Comparison of ENCODE assay signal across 7 mouse cellular contexts in the genomic region with DNA sequence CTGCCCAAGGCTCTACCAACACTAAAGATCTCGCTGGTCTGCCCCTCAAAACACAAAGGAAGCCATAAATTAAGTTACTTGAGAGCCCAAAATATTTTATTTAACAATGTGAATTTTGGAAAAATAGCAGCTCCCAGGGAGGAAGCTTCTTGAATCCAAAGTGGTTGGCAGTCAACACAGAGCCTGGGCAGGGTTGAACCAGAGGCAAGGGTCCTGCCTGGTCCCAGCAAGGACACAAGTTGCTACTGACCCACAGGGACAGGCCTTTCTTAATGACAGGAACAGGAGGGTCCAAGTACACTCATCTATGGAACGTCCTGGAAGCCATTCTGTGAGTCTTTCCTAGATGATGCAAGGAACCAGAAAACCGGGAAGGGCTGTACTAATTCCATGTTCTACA. TPM values are rescaled to one million over a fixed set of nuclear protein-coding genes. Genes with fewer than 3 reads are reported as not detected.
A peak's percentile ranks its signal among the peaks of the same experiment; 100 is the strongest.
DNase-seq lines count a peak whose midpoint lies in the region; ATAC-seq and TF ChIP-seq lines count a peak whose summit lies in the region.

No protein-coding gene starts in this region.

- 0 out of 2 replicates have a peak overlapping the region, but pooled peaks have one; percentile 68 for H3K27ac ChIP-seq in lung, embryonic 15.5 days
- H3K27ac ChIP-seq in forebrain, embryonic 13.5 days = no peak overlapping the region
- H3K27ac ChIP-seq in limb, embryonic 14.5 days (replicated peaks; ENCODE audit: low read depth, low read length) = no peak overlapping the region
- H3K27ac ChIP-seq in stomach, embryonic 15.5 days = no peak overlapping the region

- no peaks in the 10 kb centered on the region for H3K9me3 ChIP-seq in lung, embryonic 15.5 days
- H3K9me3 ChIP-seq in forebrain, embryonic 13.5 days (replicated peaks) = no peaks in the 10 kb centered on the region
- H3K9me3 ChIP-seq in limb, embryonic 14.5 days (ENCODE audit: control insufficient read depth, low read length) = no peaks in the 10 kb centered on the region
- no peaks in the 10 kb centered on the region for H3K9me3 ChIP-seq in stomach, embryonic 15.5 days

- H3K4me2 ChIP-seq in lung, embryonic 15.5 days = peak overlapping the region; percentile 79; the same call in 1 of the 2 replicates
- H3K4me2 ChIP-seq in forebrain, embryonic 13.5 days = peak overlapping the region; percentile 91
- H3K4me2 ChIP-seq in limb, embryonic 14.5 days (replicated peaks; ENCODE audit: low read depth, low read length, severe bottlenecking) = no peak overlapping the region
- H3K4me2 ChIP-seq in stomach, embryonic 15.5 days = peak overlapping the region; percentile 35; the same call in 1 of the 2 replicates

- DNase-seq in lung, adult 18-20 months = no peak
- DNase-seq in limb, embryonic 14.5 days (ENCODE audit: low spot score) = no peak
- no peak for DNase-seq in urinary bladder, postnatal 14 days (ENCODE audit: low spot score)

- no peak for ATAC-seq in lung, embryonic 15.5 days (ENCODE audit: borderline replicate concordance, extremely low read depth, low FRiP score, low TSS enrichment)
- ATAC-seq in forebrain, embryonic 13.5 days = peak; percentile 25; the same call in 1 of the 2 replicates
- no peak for ATAC-seq in limb, embryonic 14.5 days (ENCODE audit: low FRiP score, low read depth)
- ATAC-seq in stomach, embryonic 15.5 days (ENCODE audit: insufficient read depth, low FRiP score, low read depth) = no peak
- no peak for ATAC-seq in megakaryocyte progenitor cell, adult 5-6 weeks (replicated peaks; ENCODE audit: poor library complexity)

- H3K4me3 ChIP-seq in lung, embryonic 15.5 days = peak overlapping the region; percentile 66
- H3K4me3 ChIP-seq in forebrain, embryonic 13.5 days = peak overlapping the region; percentile 93
- peak overlapping the region; percentile 94 for H3K4me3 ChIP-seq in limb, embryonic 14.5 days (replicated peaks; ENCODE audit: low read length)
- H3K4me3 ChIP-seq in stomach, embryonic 15.5 days (replicated peaks) = peak overlapping the region; percentile 96; the same call in 1 of the 2 replicates

- no peaks in the 10 kb centered on the region for H3K27me3 ChIP-seq in lung, embryonic 15.5 days
- H3K27me3 ChIP-seq in forebrain, embryonic 13.5 days = no peaks in the 10 kb centered on the region
- H3K27me3 ChIP-seq in limb, embryonic 14.5 days (ENCODE audit: control insufficient read depth, insufficient read depth, low read length) = no peaks in the 10 kb centered on the region
- H3K27me3 ChIP-seq in stomach, embryonic 15.5 days (replicated peaks) = no peaks in the 10 kb centered on the region

- H3K4me1 ChIP-seq in lung, embryonic 15.5 days = peaks cover 31% of the 10 kb centered on the region
- peaks cover 41% of the 10 kb centered on the region for H3K4me1 ChIP-seq in forebrain, embryonic 13.5 days
- peaks cover 22% of the 10 kb centered on the region for H3K4me1 ChIP-seq in limb, embryonic 14.5 days (ENCODE audit: control insufficient read depth, insufficient read depth, low read length)
- peaks cover 37% of the 10 kb centered on the region for H3K4me1 ChIP-seq in stomach, embryonic 15.5 days

- 56% methylated on average over 3 of the region's 3 CpGs for WGBS in lung, embryonic 15.5 days
- WGBS in forebrain, embryonic 13.5 days = 62% methylated on average over 3 of the region's 3 CpGs
- WGBS in limb, embryonic 14.5 days = 63% methylated on average over 3 of the region's 3 CpGs
- 54% methylated on average over 3 of the region's 3 CpGs for WGBS in stomach, embryonic 15.5 days

- TF ChIP-seq POLR2A in limb, embryonic 14.5 days (IDR thresholded peaks at IDR 0.05; ENCODE audit: borderline replicate concordance, extremely low read depth, insufficient read depth, insufficient read length) = no peak

- peaks cover 45% of the 10 kb centered on the region; the same call in 1 of the 2 replicates for H3K36me3 ChIP-seq in lung, embryonic 15.5 days
- H3K36me3 ChIP-seq in forebrain, embryonic 13.5 days (ENCODE audit: poor library complexity, severe bottlenecking) = peaks cover 54% of the 10 kb centered on the region
- peaks cover 60% of the 10 kb centered on the region for H3K36me3 ChIP-seq in limb, embryonic 14.5 days (ENCODE audit: control insufficient read depth, insufficient read depth, low read length)
- H3K36me3 ChIP-seq in stomach, embryonic 15.5 days = peaks cover 40% of the 10 kb centered on the region

- H3K9ac ChIP-seq in lung, embryonic 15.5 days = no peak overlapping the region; the same call in 1 of the 2 replicates
- peak overlapping the region; percentile 94 for H3K9ac ChIP-seq in forebrain, embryonic 13.5 days
- H3K9ac ChIP-seq in limb, embryonic 14.5 days (ENCODE audit: low read depth, low read length, severe bottlenecking) = no peak overlapping the region; the same call in 1 of the 2 replicates
- no peak overlapping the region for H3K9ac ChIP-seq in stomach, embryonic 15.5 days

RNA-seq across cellular contexts. Expression of gene Inpp5e, which starts 0.4 kb away (rescaled TPM):
- polyA plus RNA-seq in lung, embryonic 15.5 days (2015; fragmentation: Nextera tagmentation; extraction: Ambion mirVana) = 17.3 and 20.3 TPM in 2 replicates
- 18.9 and 19.8 TPM in 2 replicates for polyA plus RNA-seq in forebrain, embryonic 13.5 days (2015; fragmentation: Nextera tagmentation; extraction: Ambion mirVana)
- polyA plus RNA-seq in limb, embryonic 14.5 days (2012; rRNA removed) = 36.7 and 43.2 TPM in 2 replicates
- 16.4 and 20.1 TPM in 2 replicates for polyA plus RNA-seq in limb, embryonic 14.5 days (2014; fragmentation: Nextera tagmentation; extraction: Ambion mirVana)
- polyA plus RNA-seq in stomach, embryonic 15.5 days (2015; fragmentation: Nextera tagmentation; extraction: Ambion mirVana) = 17.2 and 17.4 TPM in 2 replicates
- 13.5 and 13.9 TPM in 2 replicates for total RNA-seq in megakaryocyte progenitor cell, adult 5-6 weeks (2015)
- 5.3 and 7.1 TPM in 2 replicates for total RNA-seq in megakaryocyte progenitor cell, adult 5-6 weeks (2017)

RNA-seq across cellular contexts. Expression of gene Pmpca, which starts 20.2 kb away (rescaled TPM):
- polyA plus RNA-seq in lung, embryonic 15.5 days (2015; fragmentation: Nextera tagmentation; extraction: Ambion mirVana) = 95.2 and 99.7 TPM in 2 replicates
- polyA plus RNA-seq in forebrain, embryonic 13.5 days (2015; fragmentation: Nextera tagmentation; extraction: Ambion mirVana) = 103 and 111 TPM in 2 replicates
- 106 and 108 TPM in 2 replicates for polyA plus RNA-seq in limb, embryonic 14.5 days (2012; rRNA removed)
- 72.3 and 78.9 TPM in 2 replicates for polyA plus RNA-seq in limb, embryonic 14.5 days (2014; fragmentation: Nextera tagmentation; extraction: Ambion mirVana)
- polyA plus RNA-seq in stomach, embryonic 15.5 days (2015; fragmentation: Nextera tagmentation; extraction: Ambion mirVana) = 86.8 and 97.9 TPM in 2 replicates
- total RNA-seq in megakaryocyte progenitor cell, adult 5-6 weeks (2015) = 36.7 and 50.1 TPM in 2 replicates
- total RNA-seq in megakaryocyte progenitor cell, adult 5-6 weeks (2017) = 52.8 and 62.4 TPM in 2 replicates

RNA-seq across cellular contexts. Expression of gene Entr1, which starts 20.2 kb away (rescaled TPM):
- polyA plus RNA-seq in lung, embryonic 15.5 days (2015; fragmentation: Nextera tagmentation; extraction: Ambion mirVana) = 107 and 117 TPM in 2 replicates
- 156 and 164 TPM in 2 replicates for polyA plus RNA-seq in forebrain, embryonic 13.5 days (2015; fragmentation: Nextera tagmentation; extraction: Ambion mirVana)
- 217 and 222 TPM in 2 replicates for polyA plus RNA-seq in limb, embryonic 14.5 days (2012; rRNA removed)
- 120 and 124 TPM in 2 replicates for polyA plus RNA-seq in limb, embryonic 14.5 days (2014; fragmentation: Nextera tagmentation; extraction: Ambion mirVana)
- polyA plus RNA-seq in stomach, embryonic 15.5 days (2015; fragmentation: Nextera tagmentation; extraction: Ambion mirVana) = 103 TPM in 2 replicates
- total RNA-seq in megakaryocyte progenitor cell, adult 5-6 weeks (2015) = 44.4 and 53.5 TPM in 2 replicates
- total RNA-seq in megakaryocyte progenitor cell, adult 5-6 weeks (2017) = 33.6 and 37.9 TPM in 2 replicates

RNA-seq across cellular contexts. Expression of gene Snapc4, which starts 28.9 kb away (rescaled TPM):
- 23.1 and 30.0 TPM in 2 replicates for polyA plus RNA-seq in lung, embryonic 15.5 days (2015; fragmentation: Nextera tagmentation; extraction: Ambion mirVana)
- 25.1 and 30.9 TPM in 2 replicates for polyA plus RNA-seq in forebrain, embryonic 13.5 days (2015; fragmentation: Nextera tagmentation; extraction: Ambion mirVana)
- polyA plus RNA-seq in limb, embryonic 14.5 days (2012; rRNA removed) = 53.2 and 61.3 TPM in 2 replicates
- 22.7 and 30.5 TPM in 2 replicates for polyA plus RNA-seq in limb, embryonic 14.5 days (2014; fragmentation: Nextera tagmentation; extraction: Ambion mirVana)
- 23.5 and 25.9 TPM in 2 replicates for polyA plus RNA-seq in stomach, embryonic 15.5 days (2015; fragmentation: Nextera tagmentation; extraction: Ambion mirVana)
- 15.6 and 23.2 TPM in 2 replicates for total RNA-seq in megakaryocyte progenitor cell, adult 5-6 weeks (2015)
- total RNA-seq in megakaryocyte progenitor cell, adult 5-6 weeks (2017) = 35.6 and 41.8 TPM in 2 replicates

RNA-seq across cellular contexts. Expression of gene Sec16a, which starts 35.7 kb away (rescaled TPM):
- 18.2 and 21.3 TPM in 2 replicates for polyA plus RNA-seq in lung, embryonic 15.5 days (2015; fragmentation: Nextera tagmentation; extraction: Ambion mirVana)
- polyA plus RNA-seq in forebrain, embryonic 13.5 days (2015; fragmentation: Nextera tagmentation; extraction: Ambion mirVana) = 16.9 and 22.5 TPM in 2 replicates
- polyA plus RNA-seq in limb, embryonic 14.5 days (2012; rRNA removed) = 62.5 and 73.3 TPM in 2 replicates
- polyA plus RNA-seq in limb, embryonic 14.5 days (2014; fragmentation: Nextera tagmentation; extraction: Ambion mirVana) = 47.1 and 47.6 TPM in 2 replicates
- 22.3 and 24.0 TPM in 2 replicates for polyA plus RNA-seq in stomach, embryonic 15.5 days (2015; fragmentation: Nextera tagmentation; extraction: Ambion mirVana)
- 33.9 and 48.3 TPM in 2 replicates for total RNA-seq in megakaryocyte progenitor cell, adult 5-6 weeks (2015)
- total RNA-seq in megakaryocyte progenitor cell, adult 5-6 weeks (2017) = 23.9 and 29.7 TPM in 2 replicates
